Mouse (Mus musculus) heart, embryonic 10.5 days (tissue): ENCODE results near the gene Slc8a2. TPM values are rescaled to one million over a fixed set of nuclear protein-coding genes. Genes with fewer than 3 reads are reported as not detected.

Experiments used
- DNase-seq: peaks from one replicate; pipeline ENCODE4 v3.0.0-alpha.2; 2017; ENCODE audit warnings: low spot score
- H3K27ac ChIP-seq: fragments of 300-500 bp; sonication (generic); 2 replicates; pipeline ENCODE4 v1.5.1; 2016; ENCODE audit warnings: mild to moderate bottlenecking
- H3K27me3 ChIP-seq: fragments of 300-500 bp; sonication (generic); 2 replicates; pipeline ENCODE4 v1.6.1; 2016; ENCODE audit warnings: mild to moderate bottlenecking; ENCODE audit not compliant: poor library complexity, insufficient read depth, severe bottlenecking
- H3K36me3 ChIP-seq: fragments of 300-500 bp; sonication (generic); 2 replicates; pipeline ENCODE4 v1.6.1; 2016; ENCODE audit warnings: mild to moderate bottlenecking, moderate library complexity
- H3K4me1 ChIP-seq: fragments of 300-500 bp; sonication (generic); 2 replicates; pipeline ENCODE4 v1.6.1; 2016; ENCODE audit warnings: mild to moderate bottlenecking
- H3K4me3 ChIP-seq: fragments of 300-500 bp; sonication (generic); 2 replicates; pipeline ENCODE4 v1.5.1; 2016; ENCODE audit warnings: mild to moderate bottlenecking, moderate library complexity
- H3K9me3 ChIP-seq: fragments of 300-500 bp; sonication (generic); 2 replicates; pipeline ENCODE4 v1.6.1; 2016; ENCODE audit warnings: mild to moderate bottlenecking, moderate library complexity
- WGBS: fragments of 180-500 bp; shearing (Covaris S2); methylation state at CpG from one replicate; pipeline ENCODE4 v1.1.7; 2016; 5-methylcytosine and 5-hydroxymethylcytosine counted together
- polyA plus RNA-seq: library from polyadenylated mRNA; unstranded; fragments of >200 nt; fragmentation: Nextera tagmentation; extraction: Ambion mirVana; gene quantifications from 2 replicates; pipeline ENCODE4 v1.2.1, GENCODE M21; 2016

Gene Slc8a2
- polyA plus RNA-seq, 1 experiment from 2014 or later: 0.24 TPM

GRCm38 (mm10) chr7:16208781-16209665 lies 79.4 kb downstream of the Slc8a2 start:
- H3K36me3 ChIP-seq: peaks cover 87% of the 10 kb centered on the region
- no peak overlapping the region for H3K4me3 ChIP-seq
- WGBS: 88% methylated on average over 21 of the region's 21 CpGs
- no peak overlapping the region for H3K27ac ChIP-seq
- no peaks in the 10 kb centered on the region for H3K4me1 ChIP-seq
- no peaks in the 10 kb centered on the region for H3K9me3 ChIP-seq
- H3K27me3 ChIP-seq: no peaks in the 10 kb centered on the region
- no peak for DNase-seq

Other genes starting within 250 kb of the Slc8a2 start
- gene Crx, start 249.9 kb upstream of the Slc8a2 start, polyA plus RNA-seq: not detected in 2 replicates
- gene Crxos, start 247.2 kb upstream of the Slc8a2 start, polyA plus RNA-seq: not detected in 2 replicates
- 750 and 752 TPM in 2 replicates for gene Selenow, start 207.4 kb upstream of the Slc8a2 start, polyA plus RNA-seq
- 136 and 152 TPM in 2 replicates for gene Nop53, start 183.8 kb upstream of the Slc8a2 start, polyA plus RNA-seq
- 22.1 and 26.2 TPM in 2 replicates for gene Ehd2, start 162.3 kb upstream of the Slc8a2 start, polyA plus RNA-seq
- gene Bicra, start 81.9 kb upstream of the Slc8a2 start, polyA plus RNA-seq: 5.8 and 7.4 TPM in 2 replicates
- not detected in 2 replicates for gene Zfp541, start 68.0 kb upstream of the Slc8a2 start, polyA plus RNA-seq
- 182 and 196 TPM in 2 replicates for gene Napa, start 31.4 kb upstream of the Slc8a2 start, polyA plus RNA-seq
- 31.6 and 34.9 TPM in 2 replicates for gene Kptn, start 9.9 kb upstream of the Slc8a2 start, polyA plus RNA-seq
- gene Meis3, start 45.3 kb downstream of the Slc8a2 start, polyA plus RNA-seq: 22.5 and 41.8 TPM in 2 replicates
- 12.9 and 14.8 TPM in 2 replicates for gene Dhx34, start 92.2 kb downstream of the Slc8a2 start, polyA plus RNA-seq
- gene C5ar2, start 114.3 kb downstream of the Slc8a2 start, polyA plus RNA-seq: 0.54 and 0.57 TPM in 2 replicates
- 0.31 and 1.0 TPM in 2 replicates for gene C5ar1, start 129.7 kb downstream of the Slc8a2 start, polyA plus RNA-seq
- gene Inafm1, start 143.8 kb downstream of the Slc8a2 start, polyA plus RNA-seq: 6.2 and 10.0 TPM in 2 replicates
- gene Ccdc9, start 157.0 kb downstream of the Slc8a2 start, polyA plus RNA-seq: 19.6 and 31.0 TPM in 2 replicates
- 8.3 and 9.5 TPM in 2 replicates for gene Bbc3, start 178.6 kb downstream of the Slc8a2 start, polyA plus RNA-seq